Mouse (Mus musculus) spleen, postnatal 10 days (tissue): ENCODE data around the gene Sdk1.

Experiments used
- DNase-seq, 2 experiments: peaks; one replicate each; pipeline ENCODE4 v3.0.0; 2021 to 2022; ENCODE audit warnings: low spot score in 2 of 2

The Sdk1 gene

DNA sequence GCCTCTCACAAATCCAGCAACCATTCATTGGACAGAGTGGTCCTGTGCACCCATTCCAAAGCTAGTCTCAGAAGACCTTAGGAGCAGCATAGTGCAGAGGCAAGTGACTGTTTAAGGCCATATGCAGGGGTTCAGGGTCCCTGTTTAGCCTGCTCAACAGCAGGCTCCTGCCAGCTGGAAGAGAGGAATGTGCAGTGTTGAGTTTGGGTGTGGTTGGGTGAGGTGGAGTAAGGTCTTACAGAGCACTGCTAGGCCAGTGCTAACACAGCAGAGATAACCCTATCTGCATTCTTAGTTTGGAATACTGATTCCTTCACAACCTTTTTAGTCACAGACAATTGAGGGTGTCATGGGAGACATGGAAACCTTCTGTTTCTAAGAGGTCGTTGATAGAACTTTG is 206.0 kb downstream of the Sdk1 start:
- DNase-seq: no peak

DNA sequence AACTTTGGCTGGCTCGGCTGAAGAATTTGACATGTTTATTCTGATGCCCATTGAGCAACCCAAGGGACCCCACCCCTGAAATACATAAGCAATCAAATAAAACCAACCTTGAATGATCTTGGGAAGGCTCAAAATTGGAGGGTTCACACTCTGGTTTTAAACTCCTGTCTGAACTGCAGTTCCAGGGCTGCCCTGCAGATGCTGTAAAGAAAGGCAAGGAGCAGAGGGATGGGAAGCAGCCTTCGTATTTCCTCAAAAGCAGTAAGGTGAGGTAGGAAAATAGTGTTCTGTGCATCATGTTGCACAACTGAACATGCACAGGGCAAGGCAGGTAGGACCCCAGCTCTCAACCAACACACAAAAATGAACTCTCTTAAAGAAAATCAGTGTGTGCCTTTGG is 222.1 kb downstream of the Sdk1 start:
- DNase-seq: no peak

DNA sequence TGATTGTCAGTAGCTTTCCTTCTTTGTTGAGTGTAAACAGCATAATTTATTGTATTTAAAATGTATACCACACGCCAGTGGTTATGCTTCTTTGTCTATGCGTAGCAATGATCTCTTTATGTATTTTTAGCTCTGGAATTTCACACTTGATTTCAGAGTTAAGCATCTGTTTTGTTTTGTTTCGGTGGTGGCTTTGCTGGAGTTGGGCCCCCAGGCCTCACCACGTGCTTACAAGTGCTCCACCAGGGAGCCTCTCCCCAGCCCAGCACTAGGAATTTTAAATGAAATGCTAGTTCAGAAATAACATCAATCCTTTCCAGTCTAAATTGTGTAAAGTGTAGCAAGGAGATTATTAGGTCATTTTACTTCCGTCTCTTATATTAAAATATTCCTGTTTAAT is 227.5 kb downstream of the Sdk1 start:
- no peak for DNase-seq

DNA sequence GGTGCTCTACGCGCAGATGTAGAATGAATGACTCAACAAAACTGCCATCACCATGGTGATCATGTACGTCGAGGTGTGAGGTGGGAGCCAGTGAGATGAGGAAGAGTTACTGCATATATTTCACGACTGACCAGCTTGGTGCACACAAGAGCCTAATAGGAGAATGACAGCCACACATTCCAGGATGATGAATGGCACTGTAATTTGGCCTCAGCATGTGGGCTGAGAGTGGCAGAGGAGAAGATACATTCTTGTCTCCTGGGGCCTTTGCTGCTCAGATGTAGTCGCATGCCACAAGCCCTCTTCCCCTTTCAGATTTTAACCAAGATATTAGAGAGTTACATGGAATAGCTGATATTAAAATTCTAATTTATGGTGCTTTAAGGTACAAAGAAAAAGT is 264.0 kb downstream of the Sdk1 start:
- no peak for DNase-seq

- DNase-seq: no peak
Observed at GRCm38 (mm10) chr5:141506344-141506743, 265.1 kb downstream of the Sdk1 start.

DNA sequence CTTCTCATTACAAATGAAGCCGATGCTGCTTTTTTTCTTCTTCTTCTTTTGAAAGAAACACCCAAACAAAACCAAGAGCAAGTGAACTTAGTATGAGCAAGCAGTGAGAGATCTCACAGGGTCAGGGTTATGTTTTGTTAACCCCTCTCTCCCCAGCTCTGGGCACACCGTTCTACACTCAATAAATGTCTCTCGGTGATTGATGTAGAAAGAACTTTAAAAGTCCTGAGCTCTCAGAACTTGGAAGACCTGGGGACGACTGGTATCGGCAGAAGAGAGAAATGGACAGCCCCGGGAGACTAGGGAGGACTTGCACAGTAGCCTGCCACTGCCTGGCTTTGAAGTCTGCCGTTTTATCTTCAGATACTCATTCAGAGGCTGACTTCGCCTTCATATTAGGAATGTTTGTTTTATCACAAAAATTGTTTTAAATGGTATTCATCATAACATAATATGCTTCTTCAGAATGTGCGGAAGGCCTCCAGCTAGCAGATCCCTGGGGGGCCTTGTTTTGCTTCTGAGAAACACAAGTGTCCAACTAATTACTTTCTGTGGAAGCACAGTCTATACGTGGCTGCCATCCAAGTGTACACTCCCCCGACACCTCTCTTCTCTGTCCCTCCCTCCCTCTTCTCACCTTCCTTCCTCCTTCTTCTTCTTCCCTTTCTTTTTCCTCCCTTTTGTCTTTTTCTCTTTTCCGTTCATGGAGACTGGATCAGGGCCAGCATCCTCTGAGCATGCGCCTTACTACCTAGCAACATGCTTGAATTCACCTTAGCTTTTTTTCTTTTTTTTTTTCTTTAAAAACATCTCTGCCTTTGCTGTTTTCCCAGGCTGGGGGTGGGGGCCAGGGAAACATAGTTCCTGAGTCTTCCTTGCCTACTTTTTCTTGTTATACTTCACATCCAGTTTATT is 283.8 kb downstream of the Sdk1 start:
- DNase-seq: no peak

GRCm38 (mm10) chr5:141540193-141540592 is 298.9 kb downstream of the Sdk1 start:
- DNase-seq: no peak

DNA sequence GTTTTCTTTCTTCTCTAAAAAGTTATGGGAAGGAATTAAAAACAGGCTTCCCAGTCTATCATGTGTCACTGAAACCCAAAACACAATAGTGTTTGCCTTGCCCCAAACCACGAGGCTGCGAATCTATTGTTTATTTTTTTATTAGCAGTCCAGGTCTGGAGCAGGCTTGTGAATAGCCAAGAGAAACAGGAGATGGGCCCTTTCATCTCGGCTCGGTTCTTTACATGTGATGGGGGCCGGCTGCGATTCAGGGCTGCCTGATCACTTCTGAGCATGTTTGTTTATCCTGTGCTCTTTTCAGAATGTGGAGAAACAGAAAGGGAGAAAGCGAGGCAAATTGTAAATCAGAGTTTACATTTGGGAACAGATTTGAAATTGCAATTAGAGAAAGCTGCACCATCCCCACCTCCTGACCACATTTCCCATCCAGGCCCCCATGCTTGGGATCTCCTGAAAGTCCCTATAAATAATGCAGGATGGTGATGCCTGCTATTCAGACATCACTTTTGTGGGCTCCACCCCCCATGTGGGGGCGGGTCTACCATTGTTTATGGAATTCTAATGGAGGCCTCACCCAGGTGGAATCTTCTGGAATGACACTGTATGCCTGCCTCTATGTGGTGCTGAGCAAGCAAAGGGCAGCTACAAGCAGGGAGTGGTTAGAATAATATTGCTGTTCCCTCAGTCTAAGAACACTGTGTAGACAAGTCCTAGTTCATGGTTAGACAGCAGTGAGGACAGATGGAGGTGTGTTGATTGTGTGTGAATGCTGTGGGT is 301.8 kb downstream of the Sdk1 start:
- no peak for DNase-seq

DNA sequence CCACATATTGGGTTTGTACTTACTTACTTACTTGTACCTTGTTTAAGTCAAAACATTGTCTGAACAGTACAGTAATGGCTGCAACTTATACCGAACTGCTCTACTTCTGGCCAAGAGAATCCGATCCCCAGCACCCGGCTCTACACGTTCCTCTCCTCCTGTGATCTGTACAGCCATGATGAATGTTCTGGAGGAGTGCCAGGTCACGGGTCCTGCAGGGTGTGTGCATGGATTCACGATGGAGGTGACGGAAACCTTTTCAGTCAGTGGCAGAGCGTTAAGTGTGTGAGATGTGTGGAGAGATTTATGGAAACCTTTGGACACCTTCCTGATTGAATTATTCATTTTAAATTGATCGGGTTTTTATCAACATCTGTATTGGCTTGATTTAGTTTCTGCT is 312.2 kb downstream of the Sdk1 start:
- no peak for DNase-seq

DNA sequence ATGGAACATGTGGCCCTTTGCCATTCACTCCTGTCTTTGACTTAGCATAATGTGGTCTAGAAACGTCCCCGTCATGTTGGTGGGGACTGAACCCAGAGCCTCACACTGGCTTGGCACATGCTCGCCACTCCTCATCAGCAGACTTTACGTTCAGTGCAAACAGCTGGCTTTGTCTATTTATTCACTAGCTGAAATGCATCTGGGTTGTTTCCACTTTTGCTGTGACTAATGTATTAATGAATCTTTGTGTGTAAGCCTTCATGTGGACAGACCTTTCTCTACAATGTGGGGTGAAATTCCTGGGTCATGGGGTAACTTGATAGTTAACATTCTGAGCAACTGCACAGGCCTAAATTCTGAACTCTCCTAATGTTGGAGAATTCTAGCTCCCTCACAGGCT is 317.4 kb downstream of the Sdk1 start:
- DNase-seq: no peak

- DNase-seq: no peak
Observed at GRCm38 (mm10) chr5:141560325-141560724, 319.0 kb downstream of the Sdk1 start.

DNA sequence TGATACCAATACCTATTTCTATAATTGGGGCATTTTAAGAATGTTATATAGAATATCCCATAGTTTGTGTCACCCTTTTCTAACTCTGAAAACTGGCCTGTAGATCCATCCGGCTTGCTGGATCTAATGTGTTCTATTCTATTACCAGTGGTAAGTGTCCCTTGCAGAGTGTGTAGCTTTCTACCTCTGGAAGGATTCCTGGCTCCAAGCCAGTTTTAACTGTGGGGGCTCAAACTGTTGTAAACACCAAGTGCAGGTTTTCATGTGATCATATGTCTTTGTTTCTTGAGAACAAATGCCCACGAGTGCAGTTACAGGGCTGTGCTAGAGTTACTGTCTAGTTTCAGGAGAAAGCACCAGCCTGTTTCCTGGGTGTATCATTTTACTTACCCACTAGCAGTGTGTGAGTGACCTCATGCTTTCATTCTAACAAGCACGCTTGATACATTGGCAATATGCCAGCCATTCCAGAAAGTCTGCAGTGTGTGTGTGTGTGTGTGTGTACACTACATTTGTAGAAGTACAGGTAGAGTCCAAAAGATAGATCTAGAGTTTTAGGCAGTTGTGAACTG is 320.8 kb downstream of the Sdk1 start:
- no peak for DNase-seq

DNA sequence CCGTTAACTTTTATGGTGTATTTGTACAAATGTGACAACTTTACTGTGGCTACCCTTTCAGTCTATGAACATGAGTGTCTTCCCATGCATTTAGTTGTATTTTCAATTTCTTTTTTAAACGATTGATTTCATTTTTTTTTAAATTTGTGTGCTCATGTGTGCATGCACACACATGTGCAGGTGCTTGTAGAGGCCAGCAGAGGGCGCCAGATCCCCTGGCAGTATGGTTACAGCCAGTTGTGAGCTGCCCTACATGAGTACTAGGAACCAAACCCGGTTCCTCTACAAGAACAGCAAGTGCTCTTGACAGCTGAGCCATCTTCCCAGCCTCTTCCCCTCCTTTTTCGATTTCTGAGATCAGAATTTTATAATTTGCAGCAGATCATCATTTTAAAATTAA is 322.9 kb downstream of the Sdk1 start:
- DNase-seq: no peak

- DNase-seq: no peak
Observed at GRCm38 (mm10) chr5:141568106-141568505, 326.8 kb downstream of the Sdk1 start.

- no peak for DNase-seq
Observed at GRCm38 (mm10) chr5:141570442-141570841, 329.2 kb downstream of the Sdk1 start.

DNA sequence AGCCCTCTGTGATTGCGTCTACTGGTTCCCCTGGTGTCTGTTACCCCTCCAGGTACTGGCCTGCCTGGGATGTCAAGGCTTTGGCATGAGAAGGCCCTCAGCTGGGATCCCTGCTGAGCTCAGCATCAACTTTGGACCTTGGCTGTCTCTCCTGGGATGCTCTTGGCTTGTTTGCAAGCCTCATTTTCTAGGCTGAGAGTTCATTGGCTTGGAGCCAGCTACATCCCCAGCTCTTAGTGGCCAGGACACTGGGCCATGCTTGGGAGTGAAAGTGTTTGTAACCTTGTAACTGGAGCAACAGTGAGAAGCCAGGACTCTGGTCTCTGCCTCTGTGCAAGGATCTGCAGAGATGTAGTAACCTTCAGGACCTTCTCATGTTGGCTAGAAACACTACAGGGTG is 333.0 kb downstream of the Sdk1 start:
- DNase-seq: no peak

- no peak for DNase-seq
Observed at GRCm38 (mm10) chr5:141591246-141591645, 350.0 kb downstream of the Sdk1 start.

- DNase-seq: no peak
Observed at GRCm38 (mm10) chr5:141612721-141613120, 371.4 kb downstream of the Sdk1 start.

DNA sequence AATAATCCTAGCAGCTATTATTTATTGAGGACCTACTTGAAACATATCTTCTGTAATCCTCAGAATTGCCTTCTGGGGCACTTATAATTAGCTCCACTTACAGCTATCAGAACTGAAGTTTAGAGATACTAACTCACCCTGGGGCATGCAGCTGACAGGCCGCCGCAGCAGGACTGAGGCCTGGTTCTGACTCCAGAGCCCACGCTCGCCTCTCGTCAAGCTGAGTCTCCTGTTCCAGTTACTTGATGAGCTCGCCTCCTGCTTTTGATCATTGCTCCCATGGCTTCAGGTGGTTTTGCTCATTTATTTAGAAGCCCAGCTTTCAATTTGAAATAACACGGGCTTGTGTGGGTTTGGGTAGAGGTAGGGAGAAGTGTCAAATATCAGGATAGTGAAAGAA is 374.5 kb downstream of the Sdk1 start:
- no peak for DNase-seq

DNA sequence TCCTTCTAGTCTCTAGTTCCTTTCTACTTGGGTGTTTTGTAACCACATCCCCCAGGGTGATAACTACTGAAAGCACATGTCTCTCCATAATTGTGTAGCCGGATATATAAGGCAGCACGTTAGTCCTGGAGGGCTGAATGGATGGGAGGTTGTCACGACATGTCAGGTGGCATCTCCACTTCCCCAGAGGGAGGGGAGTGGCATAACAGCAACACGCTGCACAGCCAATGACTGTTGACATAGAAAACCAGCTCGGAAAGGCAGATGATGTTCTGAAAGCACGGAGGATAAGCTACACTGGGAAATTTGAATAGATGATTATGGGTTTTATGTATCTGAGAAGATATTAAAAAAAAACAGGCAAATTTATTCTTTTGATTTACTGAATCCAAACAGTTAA is 376.4 kb downstream of the Sdk1 start:
- no peak for DNase-seq

DNA sequence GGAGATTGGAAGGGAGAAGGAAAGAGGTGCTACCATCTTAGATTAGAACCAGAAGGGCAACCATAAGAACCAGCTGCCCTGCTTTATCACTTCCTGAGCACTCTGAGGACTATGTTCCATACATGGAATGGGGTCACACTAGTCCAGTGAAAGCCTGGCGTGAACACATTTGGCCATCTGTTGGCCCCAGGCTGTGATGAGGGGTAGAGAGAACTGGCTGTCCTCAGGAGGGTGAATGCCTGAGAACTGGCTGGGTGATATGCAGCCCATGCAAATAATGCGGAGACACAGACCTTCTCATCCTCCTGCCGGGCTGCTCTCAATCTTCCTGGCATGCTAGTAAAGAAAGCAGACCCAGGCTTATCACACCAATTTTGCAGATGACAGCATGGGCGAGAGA is 384.1 kb downstream of the Sdk1 start:
- no peak for DNase-seq

GRCm38 (mm10) chr5:141631641-141632040 is 390.4 kb downstream of the Sdk1 start:
- no peak for DNase-seq

DNA sequence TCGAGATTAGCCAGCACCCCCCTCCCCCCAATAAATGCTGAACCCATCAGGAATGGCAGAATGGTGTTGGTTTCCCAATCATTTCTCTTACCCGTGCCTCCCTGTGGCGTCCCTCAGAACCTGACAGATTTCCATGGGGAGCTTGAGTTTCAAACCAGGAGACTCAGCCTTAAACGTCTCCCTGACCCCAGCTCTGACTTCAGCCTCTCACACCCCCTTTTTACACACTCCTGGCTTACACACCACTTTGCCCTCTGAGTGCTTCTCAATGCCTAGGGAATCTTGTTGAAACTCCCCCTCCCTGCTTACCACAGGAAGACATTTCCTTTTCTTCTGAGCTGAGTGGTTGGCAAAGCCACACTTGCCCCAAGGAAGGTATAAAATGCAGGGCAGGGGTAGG is 392.0 kb downstream of the Sdk1 start:
- DNase-seq: no peak
